Mouse (Mus musculus): ENCODE measurements around the gene Kat5. TPM values are rescaled to one million over a fixed set of nuclear protein-coding genes. Genes with fewer than 3 reads are reported as not detected.

The Kat5 gene
- total RNA-seq, 1 experiment from 2014 or later = 86.3 TPM

Other genes with a start within 250 kb of the Kat5 start
- 25.0 and 25.1 TPM in 2 replicates for gene Eif1ad, start 243.5 kb downstream of the Kat5 start, total RNA-seq (2021)
- 148 and 160 TPM in 2 replicates for gene Banf1, start 243.1 kb downstream of the Kat5 start, total RNA-seq (2021)
- gene Sart1, start 221.5 kb downstream of the Kat5 start, total RNA-seq (2021) = 49.8 and 93.4 TPM in 2 replicates
- not detected in 2 replicates for gene Tsga10ip, start 207.7 kb downstream of the Kat5 start, total RNA-seq (2021)
- gene Drap1, start 185.3 kb downstream of the Kat5 start, total RNA-seq (2021) = 182 and 221 TPM in 2 replicates
- gene AI837181, start 185.1 kb downstream of the Kat5 start, total RNA-seq (2021) = 43.1 and 51.1 TPM in 2 replicates
- gene Fosl1, start 162.7 kb downstream of the Kat5 start, total RNA-seq (2021) = not detected in 2 replicates
- 7.2 and 10.9 TPM in 2 replicates for gene Ccdc85b, start 152.3 kb downstream of the Kat5 start, total RNA-seq (2021)
- 53.7 and 100 TPM in 2 replicates for gene Fibp, start 149.6 kb downstream of the Kat5 start, total RNA-seq (2021)
- not detected in 2 replicates for gene Ctsw, start 141.7 kb downstream of the Kat5 start, total RNA-seq (2021)
- gene Efemp2, start 136.3 kb downstream of the Kat5 start, total RNA-seq (2021) = 55.5 and 56.3 TPM in 2 replicates
- 31.1 and 35.0 TPM in 2 replicates for gene Mus81, start 121.8 kb downstream of the Kat5 start, total RNA-seq (2021)
- 625 and 632 TPM in 2 replicates for gene Cfl1, start 119.8 kb downstream of the Kat5 start, total RNA-seq (2021)
- 2.2 and 3.7 TPM in 2 replicates for gene 1700020D05Rik, start 106.5 kb downstream of the Kat5 start, total RNA-seq (2021)
- gene Snx32, start 99.7 kb downstream of the Kat5 start, total RNA-seq (2021) = 13.1 and 18.4 TPM in 2 replicates
- not detected in 2 replicates for gene Ovol1, start 49.6 kb downstream of the Kat5 start, total RNA-seq (2021)
- 13.1 and 16.4 TPM in 2 replicates for gene Ap5b1, start 42.2 kb downstream of the Kat5 start, total RNA-seq (2021)
- gene Rnaseh2c, start 8.4 kb downstream of the Kat5 start, total RNA-seq (2021) = 97.8 and 144 TPM in 2 replicates
- gene Rela, start 27.2 kb upstream of the Kat5 start, total RNA-seq (2021) = 96.3 and 101 TPM in 2 replicates
- gene Sipa1, start 53.5 kb upstream of the Kat5 start, total RNA-seq (2021) = 61.8 and 76.7 TPM in 2 replicates
- gene Map3k11, start 78.5 kb upstream of the Kat5 start, total RNA-seq (2021) = 43.7 and 49.7 TPM in 2 replicates
- 110 and 124 TPM in 2 replicates for gene Pcnx3, start 78.7 kb upstream of the Kat5 start, total RNA-seq (2021)
- not detected in 2 replicates for gene Kcnk7, start 94.1 kb upstream of the Kat5 start, total RNA-seq (2021)
- 35.7 and 40.9 TPM in 2 replicates for gene Ehbp1l1, start 116.1 kb upstream of the Kat5 start, total RNA-seq (2021)
- gene Fam89b, start 119.4 kb upstream of the Kat5 start, total RNA-seq (2021) = 44.8 and 59.4 TPM in 2 replicates
- 275 and 334 TPM in 2 replicates for gene Ltbp3, start 130.7 kb upstream of the Kat5 start, total RNA-seq (2021)
- gene Scyl1, start 161.2 kb upstream of the Kat5 start, total RNA-seq (2021) = 104 and 120 TPM in 2 replicates